17 mouse cellular contexts compared by ENCODE assay signal in the genomic region with DNA sequence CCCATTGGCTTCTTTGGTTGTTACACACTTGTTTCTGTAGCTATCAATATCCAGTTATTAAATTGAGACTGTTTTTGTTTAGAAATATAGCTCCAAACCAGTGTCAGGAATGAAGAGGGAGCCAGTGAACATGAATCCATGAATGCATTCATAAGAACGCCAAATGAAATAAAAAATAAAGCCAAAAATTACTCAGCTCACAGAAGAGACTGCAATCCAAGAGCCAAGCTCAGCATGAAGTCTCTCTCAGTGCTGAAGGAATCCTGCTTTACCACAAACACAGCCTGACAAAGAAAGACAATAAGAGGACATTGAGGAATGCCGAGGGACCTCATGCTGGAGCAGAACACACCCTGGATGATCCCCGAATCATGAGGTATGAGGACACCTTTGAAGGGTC.
A peak's percentile ranks its signal among the peaks of the same experiment; 100 is the strongest.
DNase-seq lines count a peak whose midpoint lies in the region; ATAC-seq lines count a peak whose summit lies in the region.
"Had no signal": no experiment of that assay in that cellular context is flagged by ENCODE, and none has a peak within 500 bp of the region (broad histone marks: within the 10 kb centered on the region; RNA-seq: fewer than 3 reads in every experiment).

No protein-coding gene starts in this region.

- peak; percentile 42; the same call in 1 of the 2 replicates for ATAC-seq in cerebellum, adult (ENCODE audit: insufficient number of reproducible peaks, low FRiP score, low TSS enrichment)
- ATAC-seq: CD4-positive, CD25-positive, alpha-beta regulatory T cell, adult 4 months; forebrain, embryonic 14.5 days; forebrain, embryonic 16.5 days had no signal

- no peak for DNase-seq in cerebellum, adult 8-10 months
- peak; percentile 59 for DNase-seq in cerebellum, adult 9-10 months
- DNase-seq in cerebellum, adult 9-11 months, result no peak
- DNase-seq in Muller cell, postnatal 12 days (ENCODE audit: inconsistent ontology term), result peak; percentile 56
- peak; percentile 71 for DNase-seq in brain, adult 2 months (ENCODE audit: low read depth, low spot score)
- DNase-seq in embryo, embryonic 10.5 days (ENCODE audit: low spot score), result no peak
- DNase-seq: adrenal gland, adult 2 months; adrenal gland, postnatal 10 days; adrenal gland, postnatal 25 days; B cell, adult 2 months; cerebellum, adult 11 months; embryo, embryonic 11 days; gastrocnemius, adult 2 months had no signal

Comparison
In these comparisons a context has a peak if more than half of its experiments do, and no peak if none do; other contexts are left out.
1. DNase-seq: peak in cerebellum, adult 9-10 months (single experiment), Muller cell, postnatal 12 days (single experiment) and brain, adult 2 months (single experiment); none in cerebellum, adult 8-10 months (single experiment), cerebellum, adult 9-11 months (single experiment) and embryo, embryonic 10.5 days (single experiment).